Mouse (Mus musculus): ENCODE results near the gene Flot1. TPM values are rescaled to one million over a fixed set of nuclear protein-coding genes. Genes with fewer than 3 reads are reported as not detected.

Gene Flot1
- total and polyA plus RNA-seq, 2 experiments: 18.0 to 26.7 TPM

DNA sequence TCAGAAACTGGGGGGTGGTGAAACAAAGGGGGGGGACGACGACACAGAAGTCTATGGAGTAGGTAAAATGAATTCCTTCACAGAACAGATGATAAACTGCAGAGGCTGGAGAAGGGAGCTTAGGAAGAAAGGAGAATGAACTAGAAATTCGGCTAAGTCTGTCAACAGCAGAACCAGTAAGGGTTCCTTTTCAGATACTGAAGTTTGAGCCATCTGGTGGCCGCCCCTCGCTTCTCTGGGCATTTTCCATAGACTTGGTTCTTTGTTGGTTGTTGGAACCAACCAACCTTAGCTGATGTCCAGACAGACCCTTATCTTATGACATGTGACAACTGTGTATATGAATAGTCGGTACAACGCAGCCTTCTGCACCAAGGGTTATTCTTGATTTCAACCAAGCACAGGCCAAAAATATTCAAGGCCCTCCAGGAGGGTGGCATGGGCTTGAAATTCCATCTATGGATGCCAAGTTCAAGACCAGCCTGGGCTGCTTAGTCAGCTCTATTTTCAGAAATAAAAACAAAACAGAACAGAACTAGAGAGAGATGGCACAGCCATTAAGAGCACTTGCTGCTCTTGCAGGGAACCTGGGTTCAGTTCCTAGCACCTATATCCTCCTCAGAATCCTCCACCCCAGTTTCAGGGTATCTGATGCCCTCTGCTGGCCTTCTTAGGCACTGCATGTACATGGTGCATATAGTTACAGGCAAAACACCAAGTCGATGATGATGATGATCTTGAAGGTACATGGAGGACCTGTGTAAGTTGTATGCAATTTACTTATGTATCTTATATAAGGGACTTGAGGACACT is 48.1 kb downstream of the Flot1 start:
- Histone ChIP-seq H3K27ac (replicated peaks; ENCODE audit: insufficient read depth, low read depth, low read length) (peak overlapping the region; percentile 79), H3K27me3 (ENCODE audit: control insufficient read depth, insufficient read depth, low read length) (no peaks in the 10 kb centered on the region; the same call in 1 of the 2 replicates)
- no peak for DNase-seq (ENCODE audit: extremely low read depth, low read depth, low spot score)

GRCm38 (mm10) chr17:35873774-35874519 is 50.9 kb downstream of the Flot1 start:
- peak; percentile 94 for TF ChIP-seq CTCF (IDR thresholded peaks at IDR 0.05; ENCODE audit: low read depth, low read length)
- TF ChIP-seq POLR2A (IDR thresholded peaks at IDR 0.05; ENCODE audit: extremely low read depth, insufficient read depth, low read length): no peak
- Histone ChIP-seq H3K27me3 (ENCODE audit: control insufficient read depth, insufficient read depth, low read length) (no peaks in the 10 kb centered on the region), H3K79me2 (ENCODE audit: control insufficient read depth, insufficient read depth, low read length) (no peaks in the 10 kb centered on the region), H3K9ac (ENCODE audit: low read depth, low read length) (no peak overlapping the region), H3K4me3 (ENCODE audit: insufficient read depth, low read depth, low read length) (no peak overlapping the region), H3K36me3 (ENCODE audit: control insufficient read depth, insufficient read depth, low read length) (no peaks in the 10 kb centered on the region), H3K4me1 (ENCODE audit: control insufficient read depth, insufficient read depth, low read length) (peaks cover 5% of the 10 kb centered on the region), H3K27ac (replicated peaks; ENCODE audit: insufficient read depth, low read depth, low read length) (no peak overlapping the region)
- peak; percentile 50 for DNase-seq (ENCODE audit: extremely low read depth, low read depth, low spot score)
- WGBS: 24% methylated on average over 21 of the region's 21 CpGs

More for the DNA sequence above, 48.1 kb downstream of the Flot1 start:
- H3K79me2 ChIP-seq (ENCODE audit: control insufficient read depth, insufficient read depth, low read length): no peaks in the 10 kb centered on the region
- H3K4me1 ChIP-seq (ENCODE audit: control insufficient read depth, insufficient read depth, low read length): peaks cover 5% of the 10 kb centered on the region
- H3K9ac ChIP-seq (ENCODE audit: low read depth, low read length): no peak overlapping the region
- H3K36me3 ChIP-seq (ENCODE audit: control insufficient read depth, insufficient read depth, low read length): no peaks in the 10 kb centered on the region
- TF ChIP-seq CTCF (IDR thresholded peaks at IDR 0.05; ENCODE audit: low read depth, low read length) (peak; percentile 26; the same call in 1 of the 2 replicates), POLR2A (IDR thresholded peaks at IDR 0.05; ENCODE audit: extremely low read depth, insufficient read depth, low read length) (no peak)
- WGBS: 69% methylated on average over 8 of the region's 8 CpGs
- H3K4me3 ChIP-seq (ENCODE audit: insufficient read depth, low read depth, low read length): no peak overlapping the region

- Histone ChIP-seq H3K27me3 (ENCODE audit: control insufficient read depth, insufficient read depth, low read length) (no peaks in the 10 kb centered on the region), H3K9ac (ENCODE audit: low read depth, low read length) (no peak overlapping the region), H3K4me1 (ENCODE audit: control insufficient read depth, insufficient read depth, low read length) (peaks cover 5% of the 10 kb centered on the region), H3K36me3 (ENCODE audit: control insufficient read depth, insufficient read depth, low read length) (no peaks in the 10 kb centered on the region), H3K27ac (replicated peaks; ENCODE audit: insufficient read depth, low read depth, low read length) (no peak overlapping the region), H3K4me3 (ENCODE audit: insufficient read depth, low read depth, low read length) (no peak overlapping the region), H3K79me2 (ENCODE audit: control insufficient read depth, insufficient read depth, low read length) (0 out of 2 replicates have a peak, but pooled peaks cover under 1% of the 10 kb centered on the region)
- DNase-seq (ENCODE audit: extremely low read depth, low read depth, low spot score): no peak
- WGBS: 73% methylated on average over 6 of the region's 6 CpGs
- TF ChIP-seq CTCF (IDR thresholded peaks at IDR 0.05; ENCODE audit: low read depth, low read length) (no peak), POLR2A (IDR thresholded peaks at IDR 0.05; ENCODE audit: extremely low read depth, insufficient read depth, low read length) (no peak)
Observed at GRCm38 (mm10) chr17:35874721-35875120, 51.7 kb downstream of the Flot1 start.

GRCm38 (mm10) chr17:35879245-35880057 is 56.4 kb downstream of the Flot1 start, which contains the start of gene Dhx16:
Gene Dhx16, plus strand, starts transcription at chr17:35879819.
- 6% methylated on average over 66 of the region's 66 CpGs for WGBS
- peak within 1 kb of the TSS; percentile 82 for H3K4me3 ChIP-seq (ENCODE audit: insufficient read depth, low read depth, low read length)
- peaks cover 8% of the 10 kb centered on the region for H3K4me1 ChIP-seq (ENCODE audit: control insufficient read depth, insufficient read depth, low read length)
- H3K79me2 ChIP-seq (ENCODE audit: control insufficient read depth, insufficient read depth, low read length): 0 out of 2 replicates have a peak, but pooled peaks cover 3% of the 10 kb centered on the region
- H3K36me3 ChIP-seq (ENCODE audit: control insufficient read depth, insufficient read depth, low read length): peaks cover 9% of the 10 kb centered on the region; the same call in 1 of the 2 replicates
- H3K9ac ChIP-seq (ENCODE audit: low read depth, low read length): peak within 1 kb of the TSS; percentile 94
- peak; percentile 86 for DNase-seq (ENCODE audit: extremely low read depth, low read depth, low spot score)
- TF ChIP-seq POLR2A (IDR thresholded peaks at IDR 0.05; ENCODE audit: extremely low read depth, insufficient read depth, low read length) (peak; percentile 56; the same call in 1 of the 2 replicates), CTCF (IDR thresholded peaks at IDR 0.05; ENCODE audit: low read depth, low read length) (peak; percentile 88)
- H3K27me3 ChIP-seq (ENCODE audit: control insufficient read depth, insufficient read depth, low read length): no peaks in the 10 kb centered on the region
- H3K27ac ChIP-seq (replicated peaks; ENCODE audit: insufficient read depth, low read depth, low read length): peak within 1 kb of the TSS; percentile 53

Other genes starting within 250 kb of the Flot1 start
- gene Sfta2, start 221.7 kb upstream of the Flot1 start, total RNA-seq (2014; rRNA removed): not detected in 2 replicates
- not detected in 2 replicates for gene Sfta2, start 221.7 kb upstream of the Flot1 start, polyA plus RNA-seq (2012; rRNA removed)
- not detected in 2 replicates for gene Gm9573, start 196.6 kb upstream of the Flot1 start, total RNA-seq (2014; rRNA removed)
- gene Gm9573, start 196.6 kb upstream of the Flot1 start, polyA plus RNA-seq (2012; rRNA removed): not detected in 2 replicates
- gene Mucl3, start 179.5 kb upstream of the Flot1 start, total RNA-seq (2014; rRNA removed): not detected in 2 replicates
- gene Mucl3, start 179.5 kb upstream of the Flot1 start, polyA plus RNA-seq (2012; rRNA removed): not detected in 2 replicates
- 6.6 and 11.1 TPM in 2 replicates for gene Vars2, start 155.6 kb upstream of the Flot1 start, total RNA-seq (2014; rRNA removed)
- gene Vars2, start 155.6 kb upstream of the Flot1 start, polyA plus RNA-seq (2012; rRNA removed): 22.6 and 29.6 TPM in 2 replicates
- gene Gtf2h4, start 149.5 kb upstream of the Flot1 start, total RNA-seq (2014; rRNA removed): 16.4 and 17.4 TPM in 2 replicates
- 24.8 and 29.8 TPM in 2 replicates for gene Gtf2h4, start 149.5 kb upstream of the Flot1 start, polyA plus RNA-seq (2012; rRNA removed)
- gene Ddr1, start 118.6 kb upstream of the Flot1 start, total RNA-seq (2014; rRNA removed): 0.55 and 1.4 TPM in 2 replicates
- gene Ddr1, start 118.6 kb upstream of the Flot1 start, polyA plus RNA-seq (2012; rRNA removed): 0.98 and 1.5 TPM in 2 replicates
- 0.92 and 0.94 TPM in 2 replicates for gene Ier3, start 1.5 kb upstream of the Flot1 start, total RNA-seq (2014; rRNA removed)
- gene Ier3, start 1.5 kb upstream of the Flot1 start, polyA plus RNA-seq (2012; rRNA removed): 0.91 and 1.6 TPM in 2 replicates
- gene Tubb5, start 15.1 kb downstream of the Flot1 start, total RNA-seq (2014; rRNA removed): 37.5 and 67.3 TPM in 2 replicates
- gene Tubb5, start 15.1 kb downstream of the Flot1 start, polyA plus RNA-seq (2012; rRNA removed): 56.4 and 62.2 TPM in 2 replicates
- gene Mdc1, start 18.3 kb downstream of the Flot1 start, total RNA-seq (2014; rRNA removed): 3.0 and 3.5 TPM in 2 replicates
- 1.7 and 2.4 TPM in 2 replicates for gene Mdc1, start 18.3 kb downstream of the Flot1 start, polyA plus RNA-seq (2012; rRNA removed)
- gene Nrm, start 38.1 kb downstream of the Flot1 start, total RNA-seq (2014; rRNA removed): 0.18 and 2.4 TPM in 2 replicates
- 1.4 and 2.4 TPM in 2 replicates for gene Nrm, start 38.1 kb downstream of the Flot1 start, polyA plus RNA-seq (2012; rRNA removed)
- 2.0 and 3.8 TPM in 2 replicates for gene Ppp1r18, start 42.4 kb downstream of the Flot1 start, total RNA-seq (2014; rRNA removed)
- gene Ppp1r18, start 42.4 kb downstream of the Flot1 start, polyA plus RNA-seq (2012; rRNA removed): 4.7 and 5.5 TPM in 2 replicates
- gene Dhx16, start 56.6 kb downstream of the Flot1 start, total RNA-seq (2014; rRNA removed): 18.5 and 25.8 TPM in 2 replicates
- gene Dhx16, start 56.6 kb downstream of the Flot1 start, polyA plus RNA-seq (2012; rRNA removed): 41.4 and 52.2 TPM in 2 replicates
- gene 2310061I04Rik, start 74.2 kb downstream of the Flot1 start, total RNA-seq (2014; rRNA removed): 4.9 and 7.0 TPM in 2 replicates
- 35.3 and 37.4 TPM in 2 replicates for gene 2310061I04Rik, start 74.2 kb downstream of the Flot1 start, polyA plus RNA-seq (2012; rRNA removed)
- gene Atat1, start 86.8 kb downstream of the Flot1 start, total RNA-seq (2014; rRNA removed): 12.1 and 12.8 TPM in 2 replicates
- gene Atat1, start 86.8 kb downstream of the Flot1 start, polyA plus RNA-seq (2012; rRNA removed): 37.4 and 47.5 TPM in 2 replicates
- gene Mrps18b, start 93.2 kb downstream of the Flot1 start, total RNA-seq (2014; rRNA removed): 41.1 and 58.7 TPM in 2 replicates
- gene Mrps18b, start 93.2 kb downstream of the Flot1 start, polyA plus RNA-seq (2012; rRNA removed): 89.5 and 106 TPM in 2 replicates
- gene Ppp1r10, start 93.2 kb downstream of the Flot1 start, total RNA-seq (2014; rRNA removed): 14.6 and 14.7 TPM in 2 replicates
- gene Ppp1r10, start 93.2 kb downstream of the Flot1 start, polyA plus RNA-seq (2012; rRNA removed): 15.8 and 30.0 TPM in 2 replicates
- gene Abcf1, start 146.5 kb downstream of the Flot1 start, total RNA-seq (2014; rRNA removed): 24.1 and 24.6 TPM in 2 replicates
- gene Abcf1, start 146.5 kb downstream of the Flot1 start, polyA plus RNA-seq (2012; rRNA removed): 41.1 and 43.2 TPM in 2 replicates
- gene Gnl1, start 156.6 kb downstream of the Flot1 start, total RNA-seq (2014; rRNA removed): 8.8 and 9.3 TPM in 2 replicates
- gene Gnl1, start 156.6 kb downstream of the Flot1 start, polyA plus RNA-seq (2012; rRNA removed): 8.4 and 8.9 TPM in 2 replicates
- 1.8 and 2.9 TPM in 2 replicates for gene Prr3, start 157.0 kb downstream of the Flot1 start, total RNA-seq (2014; rRNA removed)
- 5.0 and 8.3 TPM in 2 replicates for gene Prr3, start 157.0 kb downstream of the Flot1 start, polyA plus RNA-seq (2012; rRNA removed)
- 4.9 and 5.3 TPM in 2 replicates for gene H2-T24, start 197.3 kb downstream of the Flot1 start, total RNA-seq (2014; rRNA removed)
- gene H2-T24, start 197.3 kb downstream of the Flot1 start, polyA plus RNA-seq (2012; rRNA removed): 1.9 and 2.1 TPM in 2 replicates
- 291 and 323 TPM in 2 replicates for gene H2-T23, start 209.6 kb downstream of the Flot1 start, total RNA-seq (2014; rRNA removed)
- gene H2-T23, start 209.6 kb downstream of the Flot1 start, polyA plus RNA-seq (2012; rRNA removed): 423 and 492 TPM in 2 replicates
- gene H2-T22, start 219.5 kb downstream of the Flot1 start, total RNA-seq (2014; rRNA removed): 115 and 138 TPM in 2 replicates
- gene H2-T22, start 219.5 kb downstream of the Flot1 start, polyA plus RNA-seq (2012; rRNA removed): 98.2 and 110 TPM in 2 replicates
- 0.09 TPM in 1 of 2 replicates, not detected in the other for gene Gm6034, start 219.7 kb downstream of the Flot1 start, total RNA-seq (2014; rRNA removed)
- 0.05 and 0.06 TPM in 2 replicates for gene Gm6034, start 219.7 kb downstream of the Flot1 start, polyA plus RNA-seq (2012; rRNA removed)
- gene Gm11127, start 235.1 kb downstream of the Flot1 start, total RNA-seq (2014; rRNA removed): 0.13 TPM in 1 of 2 replicates, not detected in the other
- gene Gm11127, start 235.1 kb downstream of the Flot1 start, polyA plus RNA-seq (2012; rRNA removed): 0.06 TPM in 1 of 2 replicates, not detected in the other

All from liver, adult 2 months (tissue).